Mouse (Mus musculus): ENCODE results near the gene Ndufc1. TPM values are rescaled to one million over a fixed set of nuclear protein-coding genes. Genes with fewer than 3 reads are reported as not detected.

Gene Ndufc1
- polyA plus RNA-seq, 1 experiment from 2014 or later = 780 TPM

GRCm38 (mm10) chr3:51391591-51391990 lies 17.2 kb downstream of the Ndufc1 start:
- H3K27ac ChIP-seq (ENCODE audit: low read depth) = no peak overlapping the region
- WGBS (ENCODE audit: insufficient replicate concordance) = 81% methylated on average over 5 of the region's 5 CpGs
- DNase-seq = no peak
- no peak for ATAC-seq
- H3K9me3 ChIP-seq (ENCODE audit: low read length) = no peaks in the 10 kb centered on the region
- H3K36me3 ChIP-seq (replicated peaks; ENCODE audit: insufficient read depth, low read length) = no peaks in the 10 kb centered on the region
- H3K4me1 ChIP-seq (ENCODE audit: insufficient read depth) = peaks cover 25% of the 10 kb centered on the region
- no peak overlapping the region for H3K9ac ChIP-seq (replicated peaks)
- TF ChIP-seq CTCF (IDR thresholded peaks at IDR 0.05; ENCODE audit: low read depth) (no peak), EP300 (IDR thresholded peaks at IDR 0.05; ENCODE audit: low read depth) (no peak)
- H3K27me3 ChIP-seq (ENCODE audit: insufficient read depth, low read length) = peaks cover 6% of the 10 kb centered on the region; the same call in 1 of the 2 replicates
- H3K4me3 ChIP-seq (ENCODE audit: low read depth, low read length) = no peak overlapping the region
- H3K4me2 ChIP-seq (ENCODE audit: low read depth, low read length) = no peak overlapping the region

GRCm38 (mm10) chr3:51391095-51391494 lies 17.7 kb downstream of the Ndufc1 start:
- no peak overlapping the region; the same call in 1 of the 2 replicates for H3K9ac ChIP-seq (replicated peaks)
- H3K27ac ChIP-seq (ENCODE audit: low read depth) = no peak overlapping the region
- peaks cover 20% of the 10 kb centered on the region for H3K4me1 ChIP-seq (ENCODE audit: insufficient read depth)
- H3K27me3 ChIP-seq (ENCODE audit: insufficient read depth, low read length) = peaks cover 4% of the 10 kb centered on the region; the same call in 1 of the 2 replicates
- no peaks in the 10 kb centered on the region for H3K9me3 ChIP-seq (ENCODE audit: low read length)
- H3K4me3 ChIP-seq (ENCODE audit: low read depth, low read length) = no peak overlapping the region
- no peaks in the 10 kb centered on the region for H3K36me3 ChIP-seq (replicated peaks; ENCODE audit: insufficient read depth, low read length)
- DNase-seq = no peak
- no peak overlapping the region for H3K4me2 ChIP-seq (ENCODE audit: low read depth, low read length)
- no peak for ATAC-seq
- TF ChIP-seq CTCF (IDR thresholded peaks at IDR 0.05; ENCODE audit: low read depth) (no peak), EP300 (IDR thresholded peaks at IDR 0.05; ENCODE audit: low read depth) (no peak)
- 76% methylated on average over 5 of the region's 5 CpGs for WGBS (ENCODE audit: insufficient replicate concordance)

GRCm38 (mm10) chr3:51388904-51389303 lies 19.9 kb downstream of the Ndufc1 start:
- Histone ChIP-seq H3K27ac (ENCODE audit: low read depth) (no peak overlapping the region), H3K27me3 (ENCODE audit: insufficient read depth, low read length) (no peaks in the 10 kb centered on the region), H3K36me3 (replicated peaks; ENCODE audit: insufficient read depth, low read length) (no peaks in the 10 kb centered on the region), H3K9me3 (ENCODE audit: low read length) (no peaks in the 10 kb centered on the region), H3K4me3 (ENCODE audit: low read depth, low read length) (peak overlapping the region; percentile 29), H3K4me1 (ENCODE audit: insufficient read depth) (peaks cover 17% of the 10 kb centered on the region), H3K4me2 (ENCODE audit: low read depth, low read length) (peak overlapping the region; percentile 73), H3K9ac (replicated peaks) (peak overlapping the region; percentile 8)
- TF ChIP-seq EP300 (IDR thresholded peaks at IDR 0.05; ENCODE audit: low read depth) (peak; percentile 84), CTCF (IDR thresholded peaks at IDR 0.05; ENCODE audit: low read depth) (no peak)
- ATAC-seq = peak; percentile 84
- WGBS (ENCODE audit: insufficient replicate concordance) = 8% methylated on average over 13 of the region's 13 CpGs
- DNase-seq = peak; percentile 42

- Histone ChIP-seq H3K36me3 (replicated peaks; ENCODE audit: insufficient read depth, low read length) (no peaks in the 10 kb centered on the region), H3K4me3 (ENCODE audit: low read depth, low read length) (no peak overlapping the region), H3K4me1 (ENCODE audit: insufficient read depth) (peaks cover 19% of the 10 kb centered on the region), H3K27ac (ENCODE audit: low read depth) (no peak overlapping the region), H3K9ac (replicated peaks) (no peak overlapping the region), H3K4me2 (ENCODE audit: low read depth, low read length) (peak overlapping the region; percentile 20; the same call in 1 of the 2 replicates), H3K27me3 (ENCODE audit: insufficient read depth, low read length) (no peaks in the 10 kb centered on the region), H3K9me3 (ENCODE audit: low read length) (no peaks in the 10 kb centered on the region)
- 59% methylated on average over 8 of the region's 8 CpGs for WGBS (ENCODE audit: insufficient replicate concordance)
- TF ChIP-seq EP300 (IDR thresholded peaks at IDR 0.05; ENCODE audit: low read depth) (no peak), CTCF (IDR thresholded peaks at IDR 0.05; ENCODE audit: low read depth) (no peak)
- peak; percentile 46 for DNase-seq
- peak; percentile 52 for ATAC-seq
Observed at GRCm38 (mm10) chr3:51387868-51388381, 20.9 kb downstream of the Ndufc1 start.

- no peak for TF ChIP-seq EP300 (IDR thresholded peaks at IDR 0.05; ENCODE audit: low read depth)
- TF ChIP-seq CTCF (IDR thresholded peaks at IDR 0.05; ENCODE audit: low read depth) = no peak
Observed at GRCm38 (mm10) chr3:51387134-51387451, 21.7 kb downstream of the Ndufc1 start.

GRCm38 (mm10) chr3:51386441-51387133 lies 22.2 kb downstream of the Ndufc1 start:
- WGBS (ENCODE audit: insufficient replicate concordance) = 61% methylated on average over 12 of the region's 12 CpGs

More at GRCm38 (mm10) chr3:51387134-51387451, 21.7 kb downstream of the Ndufc1 start:
- no peaks in the 10 kb centered on the region for H3K9me3 ChIP-seq (ENCODE audit: low read length)
- no peak overlapping the region for H3K9ac ChIP-seq (replicated peaks)
- H3K36me3 ChIP-seq (replicated peaks; ENCODE audit: insufficient read depth, low read length) = no peaks in the 10 kb centered on the region
- H3K4me1 ChIP-seq (ENCODE audit: insufficient read depth) = peaks cover 19% of the 10 kb centered on the region
- H3K4me3 ChIP-seq (ENCODE audit: low read depth, low read length) = no peak overlapping the region
- 65% methylated on average over 3 of the region's 3 CpGs for WGBS (ENCODE audit: insufficient replicate concordance)
- H3K27ac ChIP-seq (ENCODE audit: low read depth) = no peak overlapping the region
- ATAC-seq (no peak), DNase-seq (no peak)
- no peak overlapping the region for H3K4me2 ChIP-seq (ENCODE audit: low read depth, low read length)
- no peaks in the 10 kb centered on the region for H3K27me3 ChIP-seq (ENCODE audit: insufficient read depth, low read length)

More at GRCm38 (mm10) chr3:51386441-51387133, 22.2 kb downstream of the Ndufc1 start:
- Histone ChIP-seq H3K27ac (ENCODE audit: low read depth) (no peak overlapping the region), H3K9me3 (ENCODE audit: low read length) (no peaks in the 10 kb centered on the region), H3K4me2 (ENCODE audit: low read depth, low read length) (no peak overlapping the region), H3K27me3 (ENCODE audit: insufficient read depth, low read length) (no peaks in the 10 kb centered on the region), H3K4me1 (ENCODE audit: insufficient read depth) (peaks cover 19% of the 10 kb centered on the region), H3K36me3 (replicated peaks; ENCODE audit: insufficient read depth, low read length) (no peaks in the 10 kb centered on the region), H3K9ac (replicated peaks) (no peak overlapping the region), H3K4me3 (ENCODE audit: low read depth, low read length) (no peak overlapping the region)
- DNase-seq (no peak), ATAC-seq (no peak)
- TF ChIP-seq CTCF (IDR thresholded peaks at IDR 0.05; ENCODE audit: low read depth) = no peak
- no peak for TF ChIP-seq EP300 (IDR thresholded peaks at IDR 0.05; ENCODE audit: low read depth)
